Mouse (Mus musculus): ENCODE measurements around the gene Cit. TPM values are rescaled to one million over a fixed set of nuclear protein-coding genes. Genes with fewer than 3 reads are reported as not detected.

The Cit gene
- polyA plus RNA-seq, 1 experiment = 8.5 TPM

DNA sequence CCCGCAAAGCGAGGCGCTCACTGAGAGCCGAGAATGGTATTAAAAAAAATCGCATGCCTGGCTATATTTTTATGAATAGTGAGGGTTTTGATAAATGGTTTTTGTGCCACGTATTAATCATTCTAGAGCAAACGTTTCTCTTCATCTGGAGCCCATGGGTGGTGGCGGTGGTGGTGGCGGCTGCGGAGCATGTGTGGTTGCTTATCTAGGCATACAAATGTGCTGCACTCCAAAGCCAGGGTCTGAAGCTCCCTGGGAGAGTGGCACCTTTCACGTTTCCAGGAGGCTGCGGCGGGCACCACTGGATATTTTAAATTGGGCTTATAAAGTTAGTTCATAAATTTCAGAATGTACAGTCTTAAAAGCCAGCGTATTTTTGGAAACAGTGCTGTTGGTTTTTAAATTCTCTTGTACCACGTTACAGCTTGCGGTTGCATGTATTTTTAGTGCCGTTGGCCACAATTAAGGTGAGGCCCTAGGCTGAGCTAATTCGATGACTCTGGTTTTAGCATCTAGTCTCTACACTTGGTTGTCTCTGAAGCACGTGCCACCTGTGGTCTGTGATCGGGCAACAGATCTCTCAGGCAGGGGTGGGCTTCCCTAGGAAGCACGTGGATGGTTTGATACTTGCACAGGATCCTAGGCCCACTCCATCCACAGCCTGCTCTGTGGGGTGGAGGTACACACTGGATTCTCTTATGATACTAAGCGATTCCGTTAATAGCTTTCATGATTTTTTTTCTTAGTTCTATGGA is 73.7 kb downstream of the Cit start:
- TF ChIP-seq CEBPB (IDR thresholded peaks at IDR 0.05; ENCODE audit: insufficient read depth, poor library complexity, severe bottlenecking) (no peak), E2F4 (IDR thresholded peaks at IDR 0.05; ENCODE audit: insufficient read depth) (no peak), TCF12 (IDR thresholded peaks at IDR 0.05; ENCODE audit: insufficient read depth, poor library complexity, severe bottlenecking) (no peak), USF1 (IDR thresholded peaks at IDR 0.05; ENCODE audit: low read depth) (no peak), SRF (IDR thresholded peaks at IDR 0.05; ENCODE audit: control insufficient read depth, insufficient read length, low read depth) (no peak), MYOG (IDR thresholded peaks at IDR 0.05; ENCODE audit: control insufficient read depth in 1 of 3, insufficient read depth in 1 of 3, insufficient read length in 2 of 3, low read depth in 2 of 3) (no peak), POLR2A (IDR thresholded peaks at IDR 0.05; ENCODE audit: insufficient read length, low read depth) (no peak), TCF3 (IDR thresholded peaks at IDR 0.05; ENCODE audit: insufficient read length, low read depth) (no peak), MAX (IDR thresholded peaks at IDR 0.05; ENCODE audit: low read depth) (no peak), MYOD1 (IDR thresholded peaks at IDR 0.05; ENCODE audit: control insufficient read depth in 1 of 3, insufficient read length in 2 of 3, low read depth in 2 of 3) (no peak), POLR2AphosphoS2 (IDR thresholded peaks at IDR 0.05; ENCODE audit: insufficient read length, low read depth) (no peak), REST (IDR thresholded peaks at IDR 0.05; ENCODE audit: insufficient read depth, insufficient read length) (no peak)
- H3ac ChIP-seq (ENCODE audit: control insufficient read depth, insufficient read length) = no peak overlapping the region
- no peaks in the 10 kb centered on the region for H3K36me3 ChIP-seq (ENCODE audit: control insufficient read depth, insufficient read depth)
- H3K4me2 ChIP-seq (ENCODE audit: low read depth) = no peak overlapping the region
- no peak overlapping the region for H3K4me3 ChIP-seq
- no peaks in the 10 kb centered on the region for H3K27me3 ChIP-seq (ENCODE audit: control insufficient read depth, insufficient read depth, insufficient read length)
- H3K79me2 ChIP-seq (ENCODE audit: control insufficient read depth, insufficient read depth) = no peaks in the 10 kb centered on the region

DNA sequence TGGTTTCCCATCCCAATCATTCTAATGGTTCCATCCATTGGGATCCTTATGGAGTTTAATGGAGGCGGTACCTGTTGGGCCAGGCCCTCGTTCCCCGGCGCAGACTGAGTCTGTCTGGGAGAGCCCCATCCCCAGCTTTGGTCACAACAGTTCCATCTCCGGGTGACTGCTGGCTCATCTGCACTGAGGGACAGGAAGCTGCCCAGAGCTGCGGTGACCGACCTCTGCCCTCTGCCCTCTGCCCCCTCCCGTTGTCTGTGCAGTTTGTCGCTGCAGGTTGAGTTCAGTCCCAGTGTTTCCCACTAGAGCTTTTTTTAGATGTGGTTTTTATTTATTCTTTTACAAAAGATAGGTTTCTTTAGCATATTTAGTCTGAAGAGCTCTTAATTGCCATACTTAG is 76.9 kb downstream of the Cit start:
- H3K36me3 ChIP-seq (ENCODE audit: control insufficient read depth, insufficient read depth) = no peaks in the 10 kb centered on the region
- TF ChIP-seq TCF12 (IDR thresholded peaks at IDR 0.05; ENCODE audit: insufficient read depth, poor library complexity, severe bottlenecking) = no peak
- no peak overlapping the region for H3K4me2 ChIP-seq (ENCODE audit: low read depth)
- H3ac ChIP-seq (ENCODE audit: control insufficient read depth, insufficient read length) = no peak overlapping the region
- no peaks in the 10 kb centered on the region for H3K27me3 ChIP-seq (ENCODE audit: control insufficient read depth, insufficient read depth, insufficient read length)
- no peak overlapping the region for H3K4me3 ChIP-seq
- H3K79me2 ChIP-seq (ENCODE audit: control insufficient read depth, insufficient read depth) = no peaks in the 10 kb centered on the region

DNA sequence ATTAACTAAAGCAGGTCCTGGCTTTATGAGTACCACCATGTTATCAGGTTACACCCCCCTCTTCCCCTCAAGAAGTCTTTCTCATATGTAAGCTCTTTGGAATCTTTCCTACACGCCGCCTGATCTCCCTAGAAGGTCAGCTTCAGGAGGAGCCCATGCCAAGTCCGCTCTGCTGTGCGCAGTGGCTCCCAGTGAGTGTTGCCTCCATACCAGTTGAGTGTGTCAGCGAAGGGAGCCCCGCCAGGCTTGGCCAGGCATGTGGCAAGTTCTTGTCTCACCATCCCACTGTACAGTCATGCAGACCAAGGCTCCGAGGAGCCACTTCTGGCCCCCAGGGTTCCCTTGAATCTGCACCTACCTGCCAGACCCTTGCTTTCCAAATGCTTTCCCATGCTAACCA is 79.9 kb downstream of the Cit start:
- Histone ChIP-seq H3K36me3 (ENCODE audit: control insufficient read depth, insufficient read depth) (no peaks in the 10 kb centered on the region), H3K4me3 (no peak overlapping the region), H3K79me2 (ENCODE audit: control insufficient read depth, insufficient read depth) (no peaks in the 10 kb centered on the region), H3ac (ENCODE audit: control insufficient read depth, insufficient read length) (no peak overlapping the region), H3K4me2 (ENCODE audit: low read depth) (no peak overlapping the region), H3K27me3 (ENCODE audit: control insufficient read depth, insufficient read depth, insufficient read length) (no peaks in the 10 kb centered on the region)
- TF ChIP-seq MYOG (IDR thresholded peaks at IDR 0.05; ENCODE audit: control insufficient read depth in 1 of 3, insufficient read depth in 1 of 3, insufficient read length in 2 of 3, low read depth in 2 of 3) (no peak), USF1 (IDR thresholded peaks at IDR 0.05; ENCODE audit: low read depth) (no peak), SRF (IDR thresholded peaks at IDR 0.05; ENCODE audit: control insufficient read depth, insufficient read length, low read depth) (no peak), TCF3 (IDR thresholded peaks at IDR 0.05; ENCODE audit: insufficient read length, low read depth) (no peak), POLR2A (IDR thresholded peaks at IDR 0.05; ENCODE audit: insufficient read length, low read depth) (no peak)

DNA sequence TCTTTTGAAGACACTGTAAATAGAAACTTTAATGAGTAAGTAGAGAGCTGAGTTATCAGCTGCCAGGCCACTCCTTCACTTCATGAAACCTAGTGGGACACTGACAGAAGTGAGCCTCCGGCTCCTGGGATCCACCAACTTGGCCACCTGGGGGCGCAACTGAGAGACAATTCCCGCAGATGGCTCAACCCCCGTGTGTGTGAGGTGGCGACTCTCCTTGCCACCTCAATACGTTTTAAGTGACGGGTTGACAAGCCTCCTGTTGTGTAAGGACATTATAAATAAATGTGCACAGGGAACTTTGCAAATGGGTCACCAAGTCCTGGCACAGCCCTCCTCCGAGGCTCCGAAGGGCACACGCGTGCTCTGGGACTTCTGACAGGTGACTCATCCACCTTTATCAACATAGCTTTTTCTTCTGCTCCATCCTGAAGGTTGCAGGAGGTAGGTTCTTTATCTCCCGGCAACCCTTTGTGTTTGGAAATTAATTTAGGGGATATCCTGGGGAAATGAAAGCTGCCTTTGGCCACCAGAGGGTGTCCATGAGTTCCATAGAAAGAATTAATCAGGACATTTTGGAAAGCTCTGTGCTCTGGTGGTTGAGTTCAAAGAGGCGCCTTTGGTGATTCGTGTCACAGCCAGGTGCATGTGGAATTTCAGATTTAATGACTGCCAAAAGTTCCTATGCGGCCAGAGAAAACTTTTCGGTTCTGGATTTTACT is 83.9 kb downstream of the Cit start:
- TF ChIP-seq MYOG (IDR thresholded peaks at IDR 0.05; ENCODE audit: control insufficient read depth in 1 of 3, insufficient read depth in 1 of 3, insufficient read length in 2 of 3, low read depth in 2 of 3) = no peak
- no peak for TF ChIP-seq REST (IDR thresholded peaks at IDR 0.05; ENCODE audit: insufficient read depth, insufficient read length)
- no peak for TF ChIP-seq CEBPB (IDR thresholded peaks at IDR 0.05; ENCODE audit: insufficient read depth, poor library complexity, severe bottlenecking)
- TF ChIP-seq E2F4 (IDR thresholded peaks at IDR 0.05; ENCODE audit: insufficient read depth) = no peak
- no peak for TF ChIP-seq TCF12 (IDR thresholded peaks at IDR 0.05; ENCODE audit: insufficient read depth, poor library complexity, severe bottlenecking)
- no peak for TF ChIP-seq TCF3 (IDR thresholded peaks at IDR 0.05; ENCODE audit: insufficient read length, low read depth)
- no peak for TF ChIP-seq USF1 (IDR thresholded peaks at IDR 0.05; ENCODE audit: low read depth)
- no peak for TF ChIP-seq POLR2A (IDR thresholded peaks at IDR 0.05; ENCODE audit: insufficient read length, low read depth)
- H3ac ChIP-seq (ENCODE audit: control insufficient read depth, insufficient read length) = no peak overlapping the region
- no peak overlapping the region for H3K4me2 ChIP-seq (ENCODE audit: low read depth)
- H3K79me2 ChIP-seq (ENCODE audit: control insufficient read depth, insufficient read depth) = no peaks in the 10 kb centered on the region
- no peak overlapping the region for H3K4me3 ChIP-seq
- peaks cover 4% of the 10 kb centered on the region for H3K36me3 ChIP-seq (ENCODE audit: control insufficient read depth, insufficient read depth)
- no peaks in the 10 kb centered on the region for H3K27me3 ChIP-seq (ENCODE audit: control insufficient read depth, insufficient read depth, insufficient read length)

DNA sequence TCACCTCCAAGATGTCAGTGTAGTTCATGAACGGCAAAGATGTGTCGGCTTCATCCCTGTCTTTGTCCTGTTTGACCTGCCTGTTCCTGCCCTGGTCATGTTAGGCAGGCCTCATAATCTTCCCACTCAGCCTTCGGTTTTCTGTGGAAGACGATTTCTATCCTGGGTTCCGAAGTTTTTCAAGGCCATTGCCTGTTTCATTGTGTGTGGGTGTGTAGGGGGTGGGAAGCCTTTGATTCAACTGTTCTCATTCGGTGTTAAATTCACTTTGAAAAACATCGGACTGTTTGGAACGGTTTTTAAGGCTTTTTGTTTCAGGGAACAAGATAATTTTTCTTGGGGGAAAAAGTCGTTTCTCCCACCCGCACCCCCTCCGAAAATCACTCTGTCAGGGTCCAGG is 87.2 kb downstream of the Cit start:
- Histone ChIP-seq H3K4me3 (no peak overlapping the region), H3K4me2 (ENCODE audit: low read depth) (no peak overlapping the region), H3K36me3 (ENCODE audit: control insufficient read depth, insufficient read depth) (peaks cover 4% of the 10 kb centered on the region), H3K27me3 (ENCODE audit: control insufficient read depth, insufficient read depth, insufficient read length) (no peaks in the 10 kb centered on the region), H3ac (ENCODE audit: control insufficient read depth, insufficient read length) (no peak overlapping the region), H3K79me2 (ENCODE audit: control insufficient read depth, insufficient read depth) (no peaks in the 10 kb centered on the region)
- TF ChIP-seq CEBPB (IDR thresholded peaks at IDR 0.05; ENCODE audit: insufficient read depth, poor library complexity, severe bottlenecking) (no peak), MYOD1 (IDR thresholded peaks at IDR 0.05; ENCODE audit: control insufficient read depth in 1 of 3, insufficient read length in 2 of 3, low read depth in 2 of 3) (no peak), MAX (IDR thresholded peaks at IDR 0.05; ENCODE audit: low read depth) (no peak), POLR2AphosphoS2 (IDR thresholded peaks at IDR 0.05; ENCODE audit: insufficient read length, low read depth) (no peak), E2F4 (IDR thresholded peaks at IDR 0.05; ENCODE audit: insufficient read depth) (no peak), REST (IDR thresholded peaks at IDR 0.05; ENCODE audit: insufficient read depth, insufficient read length) (no peak), MYOG (IDR thresholded peaks at IDR 0.05; ENCODE audit: control insufficient read depth in 1 of 3, insufficient read depth in 1 of 3, insufficient read length in 2 of 3, low read depth in 2 of 3) (no peak), TCF3 (IDR thresholded peaks at IDR 0.05; ENCODE audit: insufficient read length, low read depth) (no peak), USF1 (IDR thresholded peaks at IDR 0.05; ENCODE audit: low read depth) (no peak), TCF12 (IDR thresholded peaks at IDR 0.05; ENCODE audit: insufficient read depth, poor library complexity, severe bottlenecking) (no peak), POLR2A (IDR thresholded peaks at IDR 0.05; ENCODE audit: insufficient read length, low read depth) (no peak), SRF (IDR thresholded peaks at IDR 0.05; ENCODE audit: control insufficient read depth, insufficient read length, low read depth) (no peak)

Data from myocyte (in vitro differentiated cells).